Mouse (Mus musculus): ENCODE data around the gene Mt4. TPM values are rescaled to one million over a fixed set of nuclear protein-coding genes. Genes with fewer than 3 reads are reported as not detected.

Gene Mt4
- total RNA-seq, 1 experiment: 6.4 TPM

DNA sequence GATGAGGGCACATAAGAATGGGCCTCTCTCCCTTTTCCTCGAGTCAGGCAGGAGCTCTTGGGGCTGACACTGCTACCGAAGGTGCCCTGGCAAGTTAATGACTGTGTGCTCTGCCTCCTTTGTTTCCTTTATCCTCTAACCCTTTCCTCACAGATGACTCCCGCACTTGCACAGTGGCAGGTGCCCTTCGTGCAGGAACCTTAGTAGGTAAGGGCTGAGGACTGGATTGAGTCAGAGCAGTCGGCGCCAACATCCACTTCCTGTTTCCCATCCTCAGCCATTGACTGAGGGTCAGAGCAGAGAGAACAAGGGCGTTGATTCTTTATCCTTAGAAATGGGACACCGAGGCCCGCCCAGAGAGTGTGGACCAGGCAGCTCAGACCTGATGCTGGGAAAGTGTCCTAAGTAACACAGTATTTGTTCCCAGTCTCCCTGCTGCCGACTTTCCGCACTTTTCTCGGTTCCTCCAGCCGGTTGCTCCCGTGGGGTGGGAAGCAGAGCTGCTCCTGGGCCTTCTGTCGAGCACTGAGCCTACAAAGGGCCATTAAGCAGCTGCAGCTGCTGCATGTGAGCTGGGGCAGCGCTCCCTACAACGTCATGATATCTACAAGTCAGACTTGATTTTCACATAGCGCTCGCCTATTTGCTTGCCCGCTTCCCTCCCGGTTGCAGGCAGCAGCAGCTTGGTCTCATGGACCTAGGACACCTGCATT lies 50.4 kb downstream of the Mt4 start:
- H3K27ac ChIP-seq (ENCODE audit: insufficient read depth, low read depth, low read length, poor library complexity, severe bottlenecking): peak overlapping the region; percentile 60
- no peaks in the 10 kb centered on the region for H3K9me3 ChIP-seq (ENCODE audit: control insufficient read depth, insufficient read depth, low read depth, low read length)
- H3K4me1 ChIP-seq (ENCODE audit: control insufficient read depth in 2 of 2, insufficient read depth in 2 of 2, low read length in 2 of 2, poor library complexity in 1 of 2): peaks cover 12 to 34% of the 10 kb centered on the region in 2 experiments
- in situ Hi-C loops (cut with MboI; ENCODE audit: low sequenced_read_pairs in 2 of 2, unreplicated experiment in 2 of 2): no loop called here
- H3K4me3 ChIP-seq (ENCODE audit: insufficient read depth in 1 of 2, low read depth in 1 of 2, low read length in 2 of 2, poor library complexity in 1 of 2, severe bottlenecking in 1 of 2): peak overlapping the region; percentile 9; a peak in 2 of 4 replicates
- no peaks in the 10 kb centered on the region for H3K36me3 ChIP-seq (ENCODE audit: control insufficient read depth, insufficient read depth, low read length, poor library complexity, severe bottlenecking)
- H3K9ac ChIP-seq (ENCODE audit: insufficient read depth, low read depth, low read length, poor library complexity, severe bottlenecking): peak overlapping the region; percentile 58
- DNase-seq (ENCODE audit: low read depth, low spot score): no peak
- TF ChIP-seq ZNF384 (IDR thresholded peaks at IDR 0.05; ENCODE audit: low read depth, low read length): no peak
- TF ChIP-seq HCFC1 (IDR thresholded peaks at IDR 0.05; ENCODE audit: borderline replicate concordance, insufficient read depth, low read length): no peak
- TF ChIP-seq ZC3H11A (IDR thresholded peaks at IDR 0.05; ENCODE audit: borderline replicate concordance, low read depth, low read length): no peak
- TF ChIP-seq CHD2 (IDR thresholded peaks at IDR 0.05; ENCODE audit: low read depth, low read length): no peak
- no peak for TF ChIP-seq MAFK (IDR thresholded peaks at IDR 0.05; ENCODE audit: insufficient read depth, low read depth, low read length)

Other genes with a start within 250 kb of the Mt4 start
- 67.1 and 73.6 TPM in 2 replicates for gene Amfr, start 124.4 kb upstream of the Mt4 start, total RNA-seq (2012; rRNA removed)
- gene Nudt21, start 100.2 kb upstream of the Mt4 start, total RNA-seq (2012; rRNA removed): 139 and 152 TPM in 2 replicates
- 17.0 and 19.1 TPM in 2 replicates for gene Ogfod1, start 100.0 kb upstream of the Mt4 start, total RNA-seq (2012; rRNA removed)
- 25.6 and 26.0 TPM in 2 replicates for gene Bbs2, start 38.3 kb upstream of the Mt4 start, total RNA-seq (2012; rRNA removed)
- gene Mt3, start 15.4 kb downstream of the Mt4 start, total RNA-seq (2012; rRNA removed): 2.1 and 6.6 TPM in 2 replicates
- 541 and 635 TPM in 2 replicates for gene Mt2, start 35.5 kb downstream of the Mt4 start, total RNA-seq (2012; rRNA removed)
- gene Mt1, start 41.9 kb downstream of the Mt4 start, total RNA-seq (2012; rRNA removed): 306 and 332 TPM in 2 replicates
- 82.8 and 92.5 TPM in 2 replicates for gene Nup93, start 77.4 kb downstream of the Mt4 start, total RNA-seq (2012; rRNA removed)
- gene Slc12a3, start 192.0 kb downstream of the Mt4 start, total RNA-seq (2012; rRNA removed): 0.94 and 1.3 TPM in 2 replicates
- gene Herpud1, start 249.2 kb downstream of the Mt4 start, total RNA-seq (2012; rRNA removed): 50.4 and 76.5 TPM in 2 replicates

All from ES-E14 (cell line).